Mouse (Mus musculus): ENCODE measurements around the gene Abcc2. TPM values are rescaled to one million over a fixed set of nuclear protein-coding genes. Genes with fewer than 3 reads are reported as not detected.

Gene Abcc2
- 0.03 TPM in 1 of 2 replicates, not detected in the other for polyA plus RNA-seq (2015; fragmentation: Nextera tagmentation; extraction: Ambion mirVana)

GRCm38 (mm10) chr19:43781980-43782379, at the start of gene Abcc2:
TSS of gene Abcc2 (plus strand) at chr19:43782192.
- no peak within 1 kb of the TSS for H3K9ac ChIP-seq
- H3K4me1 ChIP-seq = no peaks in the 10 kb centered on the region
- H3K27me3 ChIP-seq = no peaks in the 10 kb centered on the region
- H3K4me3 ChIP-seq (replicated peaks) = no peak within 1 kb of the TSS
- H3K4me2 ChIP-seq (replicated peaks) = no peak within 1 kb of the TSS
- no peaks in the 10 kb centered on the region for H3K36me3 ChIP-seq
- ATAC-seq (ENCODE audit: insufficient number of reproducible peaks, low FRiP score, low TSS enrichment, low read depth) = no peak
- WGBS = 75% methylated on average over 3 of the region's 3 CpGs
- H3K27ac ChIP-seq (replicated peaks) = no peak within 1 kb of the TSS
- no peaks in the 10 kb centered on the region for H3K9me3 ChIP-seq (replicated peaks)

DNA sequence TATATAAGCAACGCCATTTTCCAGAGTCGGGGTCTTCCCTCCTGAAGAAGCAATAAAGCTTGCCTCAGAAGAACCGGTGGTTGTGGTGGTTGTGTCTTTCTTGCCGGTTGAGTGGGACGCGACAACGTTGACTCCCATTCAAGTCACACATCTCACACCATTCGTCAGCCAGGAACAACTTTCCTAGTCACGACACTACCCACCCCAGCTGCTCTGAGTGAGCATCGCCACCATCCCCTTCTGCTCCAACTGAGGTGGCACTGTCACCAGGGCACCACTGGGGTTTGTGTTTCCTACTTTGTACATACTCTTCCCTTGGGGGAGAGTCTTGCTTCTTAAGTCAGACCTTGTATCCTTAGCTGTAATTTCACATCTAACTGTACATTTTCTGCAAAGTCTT, 43.6 kb upstream of the Abcc2 start:
- Histone ChIP-seq H3K4me2 (replicated peaks) (no peak overlapping the region), H3K9me3 (replicated peaks) (no peaks in the 10 kb centered on the region), H3K27me3 (no peaks in the 10 kb centered on the region), H3K9ac (no peak overlapping the region), H3K4me1 (no peaks in the 10 kb centered on the region), H3K27ac (replicated peaks) (no peak overlapping the region), H3K4me3 (replicated peaks) (no peak overlapping the region), H3K36me3 (peaks cover 78% of the 10 kb centered on the region)
- no peak for ATAC-seq (ENCODE audit: insufficient number of reproducible peaks, low FRiP score, low TSS enrichment, low read depth)
- 93% methylated on average over 10 of the region's 10 CpGs for WGBS

DNA sequence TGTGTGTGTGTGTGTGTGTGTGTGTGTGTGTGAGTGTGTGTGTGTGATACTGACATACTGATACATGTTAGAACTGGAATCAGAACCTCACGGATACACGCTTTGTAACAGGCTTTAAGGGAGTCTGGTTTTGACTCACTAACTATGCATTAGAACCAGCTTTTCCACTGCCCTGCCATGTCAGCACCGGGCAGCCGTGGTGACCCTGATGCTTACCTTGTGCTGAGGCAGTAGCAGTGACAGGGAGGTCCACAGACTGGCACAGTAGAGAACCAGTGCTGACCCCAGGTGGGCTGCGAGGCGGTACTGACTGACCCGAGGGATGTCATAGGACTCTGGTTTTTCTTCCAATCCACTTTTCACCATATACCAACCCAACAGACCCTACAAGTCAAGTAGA, 38.6 kb upstream of the Abcc2 start:
- no peaks in the 10 kb centered on the region for H3K9me3 ChIP-seq (replicated peaks)
- 91% methylated on average over 7 of the region's 7 CpGs for WGBS
- peaks cover 81% of the 10 kb centered on the region for H3K36me3 ChIP-seq
- no peak overlapping the region for H3K4me3 ChIP-seq (replicated peaks)
- no peak overlapping the region for H3K4me2 ChIP-seq (replicated peaks)
- no peak overlapping the region for H3K27ac ChIP-seq (replicated peaks)
- H3K9ac ChIP-seq = no peak overlapping the region
- H3K4me1 ChIP-seq = no peaks in the 10 kb centered on the region
- no peaks in the 10 kb centered on the region for H3K27me3 ChIP-seq
- ATAC-seq (ENCODE audit: insufficient number of reproducible peaks, low FRiP score, low TSS enrichment, low read depth) = no peak

DNA sequence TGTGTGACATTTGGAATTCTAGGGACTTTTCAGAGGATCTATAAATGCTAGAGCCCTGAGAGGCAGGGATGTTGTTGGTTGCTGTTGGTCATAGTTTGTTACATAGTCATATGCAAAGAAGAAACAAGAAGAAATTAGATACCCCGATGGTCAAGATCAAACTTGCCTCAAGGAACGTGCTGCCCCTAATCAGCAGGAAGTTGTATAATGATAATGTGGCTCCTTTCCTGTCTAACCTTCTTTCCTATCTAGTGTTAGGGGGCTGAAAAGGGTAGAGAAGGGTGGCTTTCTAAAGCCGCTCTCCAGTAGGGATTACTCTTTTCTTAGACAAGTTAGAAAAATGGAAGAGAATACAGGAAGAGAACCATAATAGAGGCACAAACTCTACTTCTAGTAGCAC, 36.3 kb upstream of the Abcc2 start:
- 84% methylated on average over 3 of the region's 3 CpGs for WGBS
- Histone ChIP-seq H3K27me3 (no peaks in the 10 kb centered on the region), H3K36me3 (peaks cover 79% of the 10 kb centered on the region)

DNA sequence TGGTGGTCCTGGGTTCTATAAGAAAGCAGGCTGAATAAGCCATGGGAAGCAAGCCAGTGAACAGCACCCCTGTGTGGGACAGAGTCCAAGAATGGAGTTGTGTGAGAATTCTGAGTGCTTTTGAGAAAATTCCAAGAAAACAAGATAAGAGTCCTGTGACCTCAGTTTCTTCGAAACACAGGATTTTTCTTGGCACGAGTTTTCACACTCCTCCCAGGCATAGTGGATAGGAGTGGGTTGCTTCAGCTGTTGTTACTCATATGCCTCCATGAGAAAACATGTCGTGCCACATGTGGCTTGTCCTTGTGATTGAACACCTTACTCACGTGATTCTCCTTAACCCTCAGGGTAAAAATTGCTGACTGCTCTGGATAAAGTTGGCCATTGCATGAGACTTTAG, 34.1 kb upstream of the Abcc2 start:
- no peak for ATAC-seq (ENCODE audit: insufficient number of reproducible peaks, low FRiP score, low TSS enrichment, low read depth)
- H3K4me3 ChIP-seq (replicated peaks) = no peak overlapping the region
- no peak overlapping the region for H3K4me2 ChIP-seq (replicated peaks)
- H3K27me3 ChIP-seq = no peaks in the 10 kb centered on the region
- no peak overlapping the region for H3K9ac ChIP-seq
- H3K4me1 ChIP-seq = peaks cover 3% of the 10 kb centered on the region; the same call in 1 of the 2 replicates
- H3K36me3 ChIP-seq = peaks cover 66% of the 10 kb centered on the region
- no peaks in the 10 kb centered on the region for H3K9me3 ChIP-seq (replicated peaks)
- H3K27ac ChIP-seq (replicated peaks) = no peak overlapping the region
- 82% methylated on average over 4 of the region's 4 CpGs for WGBS

More for the DNA sequence above, 36.3 kb upstream of the Abcc2 start:
- Histone ChIP-seq H3K27ac (replicated peaks) (no peak overlapping the region), H3K4me1 (no peaks in the 10 kb centered on the region), H3K4me3 (replicated peaks) (no peak overlapping the region), H3K4me2 (replicated peaks) (no peak overlapping the region), H3K9ac (no peak overlapping the region), H3K9me3 (replicated peaks) (no peaks in the 10 kb centered on the region)
- no peak for ATAC-seq (ENCODE audit: insufficient number of reproducible peaks, low FRiP score, low TSS enrichment, low read depth)

GRCm38 (mm10) chr19:43750008-43750407, 32.0 kb upstream of the Abcc2 start:
- Histone ChIP-seq H3K4me3 (replicated peaks) (no peak overlapping the region), H3K4me1 (peaks cover 3% of the 10 kb centered on the region; the same call in 1 of the 2 replicates), H3K9me3 (replicated peaks) (no peaks in the 10 kb centered on the region), H3K9ac (no peak overlapping the region), H3K4me2 (replicated peaks) (no peak overlapping the region), H3K36me3 (peaks cover 51% of the 10 kb centered on the region), H3K27ac (replicated peaks) (no peak overlapping the region), H3K27me3 (no peaks in the 10 kb centered on the region)
- ATAC-seq (ENCODE audit: insufficient number of reproducible peaks, low FRiP score, low TSS enrichment, low read depth) = no peak
- 91% methylated on average over 2 of the region's 2 CpGs for WGBS

GRCm38 (mm10) chr19:43752489-43753225, 29.3 kb upstream of the Abcc2 start, which contains the start of the genes Cutc and Cox15:
TSS of gene Cutc (plus strand) at chr19:43752996.
TSS of gene Cox15 (minus strand) at chr19:43753000.
- peak within 1 kb of the TSS; percentile 55 for H3K4me2 ChIP-seq (replicated peaks)
- ATAC-seq (ENCODE audit: insufficient number of reproducible peaks, low FRiP score, low TSS enrichment, low read depth) = peak; percentile 90
- no peaks in the 10 kb centered on the region for H3K9me3 ChIP-seq (replicated peaks)
- peaks cover 27% of the 10 kb centered on the region for H3K36me3 ChIP-seq
- H3K27me3 ChIP-seq = no peaks in the 10 kb centered on the region
- peak within 1 kb of the TSS; percentile 99 for H3K27ac ChIP-seq (replicated peaks)
- WGBS = under 1% methylated on average over 62 of the region's 62 CpGs
- peak within 1 kb of the TSS; percentile 73 for H3K9ac ChIP-seq
- H3K4me1 ChIP-seq = peaks cover 3% of the 10 kb centered on the region; the same call in 1 of the 2 replicates
- H3K4me3 ChIP-seq (replicated peaks) = peak within 1 kb of the TSS; percentile 74

GRCm38 (mm10) chr19:43753226-43753835, 28.7 kb upstream of the Abcc2 start:
- peaks cover 3% of the 10 kb centered on the region; the same call in 1 of the 2 replicates for H3K4me1 ChIP-seq
- no peaks in the 10 kb centered on the region for H3K9me3 ChIP-seq (replicated peaks)
- H3K4me3 ChIP-seq (replicated peaks) = peak overlapping the region; percentile 74
- WGBS = under 1% methylated on average over 24 of the region's 24 CpGs
- ATAC-seq (ENCODE audit: insufficient number of reproducible peaks, low FRiP score, low TSS enrichment, low read depth) = peak; percentile 89
- peak overlapping the region; percentile 55 for H3K4me2 ChIP-seq (replicated peaks)
- no peaks in the 10 kb centered on the region for H3K27me3 ChIP-seq
- peak overlapping the region; percentile 73 for H3K9ac ChIP-seq
- H3K36me3 ChIP-seq = peaks cover 20% of the 10 kb centered on the region
- peak overlapping the region; percentile 99 for H3K27ac ChIP-seq (replicated peaks)

- Histone ChIP-seq H3K9ac (no peak overlapping the region), H3K4me2 (replicated peaks) (no peak overlapping the region), H3K9me3 (replicated peaks) (no peaks in the 10 kb centered on the region), H3K4me3 (replicated peaks) (no peak overlapping the region), H3K4me1 (peaks cover 3% of the 10 kb centered on the region; the same call in 1 of the 2 replicates), H3K27me3 (no peaks in the 10 kb centered on the region), H3K27ac (replicated peaks) (no peak overlapping the region), H3K36me3 (peaks cover 11% of the 10 kb centered on the region)
- 69% methylated on average over 2 of the region's 2 CpGs for WGBS
- ATAC-seq (ENCODE audit: insufficient number of reproducible peaks, low FRiP score, low TSS enrichment, low read depth) = no peak
These were observed 27.8 kb upstream of the Abcc2 start for GRCm38 (mm10) chr19:43754237-43754636.

GRCm38 (mm10) chr19:43754872-43755271, 27.1 kb upstream of the Abcc2 start:
- Histone ChIP-seq H3K9ac (no peak overlapping the region), H3K36me3 (peaks cover 8% of the 10 kb centered on the region), H3K27me3 (no peaks in the 10 kb centered on the region), H3K4me1 (peaks cover 3% of the 10 kb centered on the region; the same call in 1 of the 2 replicates), H3K27ac (replicated peaks) (no peak overlapping the region), H3K9me3 (replicated peaks) (no peaks in the 10 kb centered on the region), H3K4me3 (replicated peaks) (no peak overlapping the region), H3K4me2 (replicated peaks) (no peak overlapping the region)
- 66% methylated on average over 2 of the region's 2 CpGs for WGBS
- no peak for ATAC-seq (ENCODE audit: insufficient number of reproducible peaks, low FRiP score, low TSS enrichment, low read depth)

- H3K4me3 ChIP-seq (replicated peaks) = no peak overlapping the region
- H3K4me2 ChIP-seq (replicated peaks) = no peak overlapping the region
- 22% methylated on average over 6 of the region's 6 CpGs for WGBS
- H3K27ac ChIP-seq (replicated peaks) = no peak overlapping the region
- H3K4me1 ChIP-seq = no peaks in the 10 kb centered on the region
- no peaks in the 10 kb centered on the region for H3K9me3 ChIP-seq (replicated peaks)
- no peaks in the 10 kb centered on the region for H3K27me3 ChIP-seq
- H3K9ac ChIP-seq = no peak overlapping the region
- H3K36me3 ChIP-seq = no peaks in the 10 kb centered on the region
- no peak for ATAC-seq (ENCODE audit: insufficient number of reproducible peaks, low FRiP score, low TSS enrichment, low read depth)
These were observed 21.5 kb upstream of the Abcc2 start for GRCm38 (mm10) chr19:43760504-43760903.

Measured in embryonic facial prominence, embryonic 15.5 days (tissue).